Mouse (Mus musculus): ENCODE measurements around the gene Wipf2.

Wipf2 gene

DNA sequence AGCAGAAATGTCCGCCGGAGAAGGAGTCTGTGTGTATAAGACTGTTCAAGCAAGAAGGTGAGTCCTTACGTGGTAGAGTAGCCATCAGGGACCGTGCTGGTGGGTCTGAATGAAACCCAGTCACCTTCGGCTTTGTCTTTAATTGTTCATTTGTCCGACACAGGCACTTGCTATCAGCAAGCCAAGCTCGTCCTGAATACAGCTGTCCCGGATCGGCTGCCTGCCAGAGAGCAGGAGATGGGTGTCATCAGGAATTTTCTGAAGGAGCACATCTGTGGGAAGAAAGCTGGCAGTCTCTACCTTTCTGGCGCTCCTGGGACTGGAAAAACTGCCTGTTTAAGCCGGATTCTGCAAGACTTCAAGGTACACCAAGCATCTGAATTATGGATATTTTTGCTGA, 47.0 kb downstream of the Wipf2 start:
- DNase-seq = no peak

DNA sequence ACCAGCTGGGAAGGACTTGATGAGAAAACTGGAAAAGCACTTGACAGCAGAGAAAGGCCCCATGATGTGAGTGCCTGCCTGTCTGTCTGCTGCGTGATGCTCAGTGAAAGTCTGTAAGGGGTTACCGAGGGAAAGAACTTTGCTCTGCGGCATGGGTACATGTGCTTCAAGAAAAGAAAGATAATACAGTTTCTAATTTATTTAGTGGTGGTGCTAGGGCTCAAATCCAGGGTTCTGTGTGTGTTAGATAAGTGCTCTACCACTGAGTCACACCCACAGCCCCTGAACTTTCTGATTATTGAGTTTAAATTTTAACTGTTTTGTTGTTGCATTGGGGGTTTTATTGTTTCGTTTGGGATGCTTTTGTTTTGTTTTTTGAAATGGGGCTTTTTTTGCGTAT, 48.1 kb downstream of the Wipf2 start:
- DNase-seq = no peak

DNA sequence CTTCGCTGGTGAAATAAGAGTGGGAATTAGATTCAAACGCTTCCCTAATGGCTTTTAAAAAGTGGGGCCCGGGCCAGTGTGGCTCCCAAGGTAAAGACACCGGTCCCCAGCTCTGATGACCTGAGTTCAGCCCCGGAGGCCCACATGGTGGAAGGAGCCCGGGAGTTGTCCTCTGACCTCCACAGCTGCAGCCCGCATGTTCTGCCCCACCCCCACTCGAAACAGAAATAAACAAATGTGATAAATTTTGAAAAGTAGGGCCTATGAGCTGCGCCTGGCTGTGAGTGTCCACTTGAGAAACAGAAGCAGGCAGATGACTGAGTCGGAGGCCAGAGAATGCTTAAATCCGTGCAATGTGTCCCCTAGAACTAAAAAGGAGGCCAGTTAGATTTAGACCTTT, 50.8 kb downstream of the Wipf2 start:
- DNase-seq = no peak

DNA sequence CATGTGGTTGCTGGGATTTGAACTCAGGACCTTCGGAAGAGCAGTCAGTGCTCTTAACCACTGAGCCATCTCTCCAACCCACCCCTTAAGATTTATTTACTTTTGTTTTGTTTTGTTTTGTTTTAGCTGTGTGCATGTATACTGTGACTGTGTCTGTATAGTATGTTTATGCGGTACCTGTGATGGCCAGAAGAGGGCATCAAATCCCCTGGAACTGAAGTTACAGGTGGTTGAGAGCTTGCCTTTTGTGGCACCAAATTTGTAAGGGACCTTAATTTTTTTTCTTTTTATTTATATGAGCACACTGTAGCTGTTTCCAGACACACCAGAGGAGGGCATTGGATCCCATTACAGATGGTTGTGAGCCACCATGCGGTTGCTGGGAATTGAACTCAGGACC, 52.9 kb downstream of the Wipf2 start:
- DNase-seq = peak in 1 of 2 experiments; percentile 54

DNA sequence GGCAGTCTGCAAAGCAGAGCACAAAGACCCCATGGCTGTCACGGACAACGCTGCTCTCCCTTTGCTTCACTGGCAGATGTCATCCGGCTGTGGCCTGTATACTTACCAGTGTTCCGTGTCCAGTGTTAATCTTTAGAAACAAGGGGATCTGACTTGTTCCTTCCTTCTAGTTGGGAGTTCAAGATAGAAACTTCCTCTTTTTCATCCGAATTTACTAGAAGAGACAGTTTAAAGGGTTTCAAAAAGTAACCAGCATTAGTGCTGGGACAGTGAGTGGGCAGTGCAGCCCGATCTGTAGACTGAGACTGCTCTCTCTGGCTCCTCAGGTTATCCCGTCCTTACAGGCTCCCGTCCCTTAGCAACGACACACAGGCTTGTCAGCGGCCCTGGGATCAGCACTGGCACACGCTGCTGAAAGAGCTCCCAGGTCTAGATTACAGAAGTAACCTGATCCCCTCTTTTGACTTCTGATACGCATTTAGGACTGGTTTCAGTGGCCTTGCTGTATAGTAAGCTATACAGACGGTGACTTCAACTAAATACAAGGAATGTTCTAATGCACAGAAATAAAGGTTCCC, 54.1 kb downstream of the Wipf2 start:
- DNase-seq = no peak

DNA sequence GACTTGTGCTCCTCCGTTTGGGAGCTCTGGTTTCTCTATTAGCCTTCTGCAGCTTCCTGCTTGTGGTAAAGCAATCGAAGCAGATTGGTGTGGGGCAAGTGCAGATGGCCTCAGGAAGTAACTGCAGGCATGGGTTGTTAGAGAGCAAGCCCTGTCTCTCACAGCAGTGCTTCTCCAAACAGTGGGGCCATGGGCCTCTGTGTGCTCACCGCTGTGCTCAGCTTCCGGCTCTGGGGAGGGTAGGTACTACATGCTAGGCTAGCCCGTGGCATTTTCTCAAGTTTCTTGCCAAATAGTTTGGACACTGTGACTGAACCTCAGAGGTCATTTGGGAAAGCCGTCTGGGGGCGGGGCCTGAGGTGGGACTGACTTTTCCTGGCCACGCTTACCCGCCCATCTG, 54.8 kb downstream of the Wipf2 start:
- DNase-seq = peak; percentile 51 to 70

DNA sequence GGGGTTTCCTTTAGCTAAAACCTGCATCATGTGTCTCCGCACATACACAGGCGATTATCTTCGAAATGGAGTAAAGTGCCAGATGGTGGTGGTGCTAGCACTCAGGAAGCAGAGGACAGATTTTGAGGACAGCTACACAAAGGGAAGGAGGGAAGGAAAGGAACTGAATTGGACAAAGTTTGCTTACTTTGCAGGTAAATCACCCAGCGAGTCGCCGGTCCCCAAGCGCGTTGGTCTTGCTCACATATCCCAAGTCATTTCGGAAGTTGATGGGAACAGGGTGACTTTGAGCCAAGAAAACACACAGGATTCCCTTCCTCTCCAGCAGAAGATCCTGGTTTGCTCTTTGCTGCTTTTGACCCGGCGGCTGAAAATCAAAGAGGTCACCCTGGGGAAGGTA, 55.6 kb downstream of the Wipf2 start:
- no peak for DNase-seq

DNA sequence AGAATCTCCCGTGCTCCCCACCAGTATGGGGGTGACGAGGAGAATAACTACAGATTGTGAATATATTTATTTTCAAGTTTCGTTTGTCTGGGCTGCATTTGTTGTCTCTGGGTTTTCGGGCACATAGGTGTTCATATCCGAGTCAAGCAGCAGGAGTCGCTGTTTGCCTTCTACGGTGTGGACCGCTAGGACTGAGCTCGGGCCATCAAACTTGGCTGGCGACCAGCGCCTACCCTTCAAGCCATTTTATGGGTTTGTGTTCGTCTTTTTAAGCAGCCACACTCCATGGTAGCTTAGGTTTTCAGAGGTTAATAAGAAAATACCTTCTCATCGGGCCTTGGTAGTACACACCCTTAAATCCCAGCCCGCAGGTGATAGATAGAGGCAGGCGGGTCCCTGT, 58.4 kb downstream of the Wipf2 start:
- DNase-seq = peak in 1 of 2 experiments; percentile 72

DNA sequence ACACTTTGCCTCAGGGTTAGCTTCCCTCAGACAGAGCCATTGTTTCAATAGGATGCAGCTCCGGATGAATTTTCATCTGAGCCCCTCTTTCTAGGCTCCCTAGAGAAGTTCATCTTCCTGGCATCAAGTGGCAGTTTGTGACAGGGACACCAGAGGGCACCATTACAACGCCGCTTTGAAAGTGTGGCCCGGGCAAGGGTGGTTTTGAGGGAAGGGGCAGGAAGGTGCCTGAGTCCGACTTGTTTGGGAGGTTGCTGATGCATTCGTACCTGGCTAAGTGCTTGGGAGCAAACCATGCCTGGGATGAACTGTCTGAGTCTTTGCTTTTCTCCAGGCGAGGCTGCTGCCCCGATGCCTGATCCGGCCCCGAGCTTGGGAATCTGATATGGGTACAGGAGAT, 58.9 kb downstream of the Wipf2 start:
- DNase-seq = peak; percentile 59 to 80

DNA sequence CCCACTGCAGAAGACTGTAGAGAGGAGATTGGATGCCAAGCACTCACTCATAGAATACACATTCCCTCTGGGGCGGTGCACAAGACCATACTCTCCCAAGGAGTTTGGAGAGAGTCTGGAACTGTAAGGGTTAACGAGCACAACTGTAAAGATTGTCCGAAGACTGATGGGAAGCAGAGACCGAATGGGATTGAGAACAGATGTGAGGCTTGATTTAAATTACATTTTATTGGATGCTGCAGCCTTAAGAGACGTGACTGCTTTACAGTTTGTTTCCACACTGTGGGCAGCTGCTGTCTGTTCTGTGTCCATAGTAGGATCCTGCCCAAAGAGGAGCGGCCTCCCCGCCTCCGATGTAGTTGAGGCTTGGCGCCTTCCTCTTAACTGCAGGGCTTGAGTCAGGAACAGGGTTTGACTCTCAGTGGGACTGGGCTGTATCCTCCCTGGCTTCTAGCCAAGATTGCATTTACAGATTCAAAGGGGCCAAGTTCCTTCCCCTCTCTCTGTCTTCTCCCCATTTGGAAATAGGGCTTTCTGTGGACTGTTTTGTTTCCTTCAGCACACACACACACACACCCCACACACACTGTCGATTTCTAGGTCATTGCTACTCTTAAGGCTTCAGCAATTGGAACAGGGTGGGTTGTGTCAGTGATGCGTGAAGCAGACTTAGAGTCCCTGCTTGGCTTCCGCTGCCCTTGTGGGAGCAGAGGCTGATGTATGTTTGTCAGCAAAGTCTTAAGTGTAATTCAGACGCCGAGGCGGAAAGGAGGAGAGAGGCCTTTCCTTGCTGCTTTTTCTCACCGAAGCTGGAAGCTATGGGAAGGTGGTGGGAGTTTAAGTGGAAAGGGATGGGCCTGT, 59.6 kb downstream of the Wipf2 start:
- peak in 1 of 2 experiments; percentile 15 for DNase-seq

GRCm38 (mm10) chr11:98924633-98925175, 61.3 kb downstream of the Wipf2 start:
- no peak for DNase-seq

GRCm38 (mm10) chr11:98925265-98925721, 61.9 kb downstream of the Wipf2 start:
- peak in 1 of 2 experiments; percentile 60 for DNase-seq

GRCm38 (mm10) chr11:98925868-98926311, 62.5 kb downstream of the Wipf2 start:
- peak in 1 of 2 experiments; percentile 73 for DNase-seq

DNA sequence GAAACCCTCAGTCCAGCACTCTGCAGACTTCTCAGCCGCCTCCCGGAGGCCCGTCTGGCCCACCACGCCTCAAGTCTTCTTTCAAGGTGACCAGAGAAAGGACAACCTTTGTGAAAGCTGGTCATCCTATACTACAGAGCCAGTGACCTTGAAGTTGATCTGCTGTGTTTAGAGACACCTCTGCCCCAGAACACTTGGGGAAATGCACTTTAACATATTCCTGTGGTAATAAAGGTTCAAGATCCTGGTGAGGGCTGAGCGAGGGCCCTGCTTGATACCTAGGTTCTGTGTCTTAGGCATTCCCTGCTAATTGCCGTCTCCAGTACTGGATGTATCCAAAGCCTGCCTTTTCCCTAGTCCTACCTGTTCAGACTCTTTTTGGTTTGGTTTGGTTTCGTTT, 63.1 kb downstream of the Wipf2 start:
- DNase-seq = no peak

DNA sequence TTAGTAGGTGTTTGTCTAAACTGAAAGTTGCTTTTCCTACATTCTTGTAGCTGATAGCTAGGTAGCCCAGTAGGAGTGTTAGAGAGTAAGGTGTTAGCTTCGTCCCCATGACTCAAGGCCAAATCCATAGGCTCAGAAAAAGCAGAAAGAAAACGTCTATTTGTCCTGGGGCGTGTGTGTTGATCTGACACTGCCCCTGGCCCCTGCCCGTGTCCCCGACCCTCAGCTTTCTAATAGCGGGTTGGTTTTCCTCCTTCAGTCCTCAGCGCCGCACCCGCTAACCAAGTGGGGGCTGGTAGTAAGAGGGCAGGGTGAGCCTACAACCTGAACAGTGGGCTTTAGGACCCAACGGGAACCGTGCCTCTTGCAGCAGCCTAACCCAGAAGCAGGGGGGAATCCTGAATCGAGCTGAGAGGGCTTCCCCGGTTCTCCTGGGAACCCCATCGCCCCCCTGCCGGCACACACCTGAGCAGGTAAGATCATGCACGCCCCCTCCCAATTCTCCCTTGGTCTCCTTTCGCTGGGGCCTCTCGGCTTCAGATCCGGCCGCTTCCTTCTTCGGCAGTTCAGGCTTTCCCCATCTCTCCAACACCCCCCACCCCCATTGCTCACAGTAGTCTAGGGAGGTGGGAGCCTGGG, 64.1 kb downstream of the Wipf2 start, which contains the start of gene Rara:
Gene Rara (plus strand): TSS at position 381 of the 639 bp plus-strand sequence.
- DNase-seq = peak in 1 of 2 experiments; percentile 29

GRCm38 (mm10) chr11:98928186-98928893, 64.9 kb downstream of the Wipf2 start:
- peak in 1 of 2 experiments; percentile 59 for DNase-seq

- DNase-seq = peak in 1 of 2 experiments; percentile 46
Measured at GRCm38 (mm10) chr11:98929503-98929902, 66.1 kb downstream of the Wipf2 start.

DNA sequence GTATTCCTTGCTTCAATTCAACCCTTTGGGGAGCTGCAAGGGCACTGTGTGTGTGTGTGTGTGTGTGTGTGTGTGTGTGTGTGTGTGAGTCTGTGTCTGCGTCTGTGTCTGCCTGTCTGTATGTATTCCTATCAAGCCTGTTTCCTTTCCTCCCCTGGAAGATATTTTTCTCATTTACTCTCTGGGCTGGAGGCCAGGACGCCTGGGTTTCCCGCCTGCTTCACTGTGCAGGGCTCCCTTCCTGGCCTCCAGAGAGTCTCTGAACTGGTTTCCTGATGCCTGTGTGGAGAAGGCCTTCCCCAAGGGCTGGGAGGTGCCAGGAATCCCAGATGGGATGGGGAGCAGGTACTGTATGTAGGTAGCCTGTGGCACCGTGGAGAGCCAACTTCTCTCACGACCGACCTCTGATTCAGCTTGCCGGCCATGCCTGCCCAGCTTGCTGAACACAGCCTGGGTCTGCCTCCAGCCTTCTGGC, 66.7 kb downstream of the Wipf2 start:
- DNase-seq = peak in 1 of 2 experiments; percentile 37

DNA sequence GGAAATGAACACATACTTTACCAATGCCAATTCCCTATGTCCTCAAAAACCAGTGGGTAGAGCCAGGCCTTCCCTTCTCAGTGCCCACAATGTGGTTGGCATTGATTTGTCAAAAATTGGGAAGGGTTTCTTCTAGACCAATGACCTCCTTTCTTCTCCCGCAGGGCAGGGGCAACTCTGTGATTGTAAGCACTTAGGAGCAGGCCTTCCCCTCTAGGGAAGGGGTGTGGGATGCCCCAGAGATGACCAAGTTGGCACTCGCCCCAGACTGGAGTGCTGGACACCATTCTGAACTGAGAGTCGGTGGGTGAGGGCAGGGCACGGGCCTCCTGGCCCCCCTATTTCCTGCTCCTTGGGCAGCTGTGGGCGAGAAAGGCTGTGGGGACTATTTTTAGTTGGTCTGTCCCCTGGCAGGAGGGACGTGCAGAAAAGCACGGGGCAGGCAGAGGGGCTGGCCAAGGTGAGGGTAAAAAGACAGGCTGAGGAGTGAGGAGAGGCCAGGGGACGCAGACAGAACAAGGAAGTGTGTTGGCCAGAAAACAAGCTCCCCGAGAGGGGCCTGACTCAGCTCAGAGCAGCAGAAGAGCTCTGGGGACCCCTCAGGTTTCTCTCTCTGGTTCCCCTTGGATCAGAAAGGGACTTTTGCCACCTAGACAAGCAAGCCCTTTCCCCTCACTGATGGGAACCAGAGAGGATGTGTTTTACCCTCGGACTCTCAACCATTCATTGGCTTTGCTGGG, 67.5 kb downstream of the Wipf2 start:
- peak in 1 of 2 experiments; percentile 30 for DNase-seq

- peak in 1 of 2 experiments; percentile 69 for DNase-seq
Measured at GRCm38 (mm10) chr11:98931513-98932292, 68.3 kb downstream of the Wipf2 start.

All from kidney, postnatal 36 days (tissue).